Mouse (Mus musculus) bone marrow, adult 2 months (tissue): ENCODE results near the gene Jph3. TPM values are rescaled to one million over a fixed set of nuclear protein-coding genes. Genes with fewer than 3 reads are reported as not detected.

Experiments
- H3K27ac ChIP-seq: fragments of 200-500 bp; 2 replicates; pipeline ENCODE4 v1.5.1; 2012; ENCODE audit warnings: low read depth, mild to moderate bottlenecking, control low read depth, inconsistent platforms, low read length; ENCODE audit not compliant: control insufficient read depth, poor library complexity, insufficient read depth
- H3K4me1 ChIP-seq: fragments of 200-500 bp; 2 replicates; pipeline ENCODE4 v1.6.1; 2011; ENCODE audit warnings: low read length; ENCODE audit not compliant: control insufficient read depth, insufficient read depth
- H3K4me3 ChIP-seq: fragments of 200-500 bp; replicated peaks from 2 replicates; pipeline ENCODE3; 2011; ENCODE audit warnings: mild to moderate bottlenecking, low read depth, low read length, control low read depth; ENCODE audit not compliant: control insufficient read depth
- CTCF ChIP-seq: fragments of 200-500 bp; IDR thresholded peaks from 2 replicates; pipeline ENCODE4 v1.5.1; 2011; ENCODE audit warnings: low read length, control low read depth; ENCODE audit not compliant: control insufficient read depth, insufficient read depth
- POLR2A ChIP-seq: fragments of 200-500 bp; IDR thresholded peaks from 2 replicates; pipeline ENCODE4 v1.6.1; 2011; ENCODE audit warnings: low read depth, mild to moderate bottlenecking, control low read depth, low read length, borderline replicate concordance; ENCODE audit not compliant: control insufficient read depth
- WGBS: fragments of 180-500 bp; shearing (Covaris S2); methylation state at CpG from one replicate; pipeline ENCODE4 v1.1.7; 2018; 5-methylcytosine and 5-hydroxymethylcytosine counted together
- polyA plus RNA-seq: library from polyadenylated mRNA; stranded (reverse); fragments of >200 nt; gene quantifications from 2 replicates; pipeline ENCODE4 v1.2.4, GENCODE M21; 2011; ENCODE audit warnings: low replicate concordance; ENCODE audit not compliant: missing spikeins, insufficient read depth, insufficient read length

The Jph3 gene
- polyA plus RNA-seq, 1 experiment, result 1.0 TPM

GRCm38 (mm10) chr8:121760484-121760883 is 31.1 kb downstream of the Jph3 start:
- Histone ChIP-seq H3K4me3 (no peak overlapping the region), H3K27ac (no peak overlapping the region), H3K4me1 (no peaks in the 10 kb centered on the region)
- TF ChIP-seq POLR2A, result no peak
- TF ChIP-seq CTCF, result no peak
- 75% methylated on average over 7 of the region's 7 CpGs for WGBS

GRCm38 (mm10) chr8:121761480-121761879 is 32.1 kb downstream of the Jph3 start:
- Histone ChIP-seq H3K4me3 (no peak overlapping the region), H3K27ac (no peak overlapping the region), H3K4me1 (no peaks in the 10 kb centered on the region)
- TF ChIP-seq POLR2A (no peak), CTCF (no peak)
- WGBS, result 34% methylated on average over 10 of the region's 10 CpGs

- WGBS, result 66% methylated on average over 7 of the region's 7 CpGs
- no peaks in the 10 kb centered on the region for H3K4me1 ChIP-seq
- no peak overlapping the region for H3K4me3 ChIP-seq
- TF ChIP-seq POLR2A (no peak), CTCF (no peak)
- no peak overlapping the region for H3K27ac ChIP-seq
Measured at GRCm38 (mm10) chr8:121762999-121763699, 33.7 kb downstream of the Jph3 start.

GRCm38 (mm10) chr8:121763700-121764013 is 34.2 kb downstream of the Jph3 start:
- Histone ChIP-seq H3K4me3 (no peak overlapping the region), H3K4me1 (no peaks in the 10 kb centered on the region), H3K27ac (no peak overlapping the region)
- WGBS, result 73% methylated on average over 9 of the region's 9 CpGs
- TF ChIP-seq POLR2A (no peak), CTCF (no peak)

GRCm38 (mm10) chr8:121765594-121766138 is 36.2 kb downstream of the Jph3 start:
- no peaks in the 10 kb centered on the region for H3K4me1 ChIP-seq
- H3K4me3 ChIP-seq, result no peak overlapping the region
- WGBS, result 66% methylated on average over 7 of the region's 7 CpGs
- TF ChIP-seq POLR2A, result no peak
- no peak for TF ChIP-seq CTCF
- H3K27ac ChIP-seq, result no peak overlapping the region

- TF ChIP-seq POLR2A, result no peak
- no peak for TF ChIP-seq CTCF
- 64% methylated on average over 3 of the region's 3 CpGs for WGBS
- no peak overlapping the region for H3K4me3 ChIP-seq
- no peak overlapping the region for H3K27ac ChIP-seq
- no peaks in the 10 kb centered on the region; the same call in 1 of the 2 replicates for H3K4me1 ChIP-seq
Measured at GRCm38 (mm10) chr8:121769095-121769494, 39.7 kb downstream of the Jph3 start.

- WGBS, result 96% methylated on average over 2 of the region's 2 CpGs
- Histone ChIP-seq H3K4me1 (no peaks in the 10 kb centered on the region; the same call in 1 of the 2 replicates), H3K27ac (no peak overlapping the region), H3K4me3 (no peak overlapping the region)
- TF ChIP-seq POLR2A, result no peak
- no peak for TF ChIP-seq CTCF
Measured at GRCm38 (mm10) chr8:121769621-121770020, 40.2 kb downstream of the Jph3 start.

GRCm38 (mm10) chr8:121770845-121771752 is 41.7 kb downstream of the Jph3 start:
- 27% methylated on average over 19 of the region's 19 CpGs for WGBS
- TF ChIP-seq CTCF (no peak), POLR2A (no peak)
- no peaks in the 10 kb centered on the region; the same call in 1 of the 2 replicates for H3K4me1 ChIP-seq
- no peak overlapping the region for H3K27ac ChIP-seq
- no peak overlapping the region for H3K4me3 ChIP-seq

- 72% methylated on average over 12 of the region's 12 CpGs for WGBS
- TF ChIP-seq CTCF, result no peak
- TF ChIP-seq POLR2A, result no peak
- Histone ChIP-seq H3K4me1 (no peaks in the 10 kb centered on the region; the same call in 1 of the 2 replicates), H3K27ac (no peak overlapping the region), H3K4me3 (no peak overlapping the region)
Measured at GRCm38 (mm10) chr8:121773876-121774275, 44.5 kb downstream of the Jph3 start.
